Mouse (Mus musculus): ENCODE measurements around the gene Tatdn2. TPM values are rescaled to one million over a fixed set of nuclear protein-coding genes. Genes with fewer than 3 reads are reported as not detected.
"Not testable (repeated sequence)": the region's sequence is repeated elsewhere in the genome, so short reads cannot be mapped to it uniquely, and the experiment has no call there.

Tatdn2 gene
- polyA plus RNA-seq, 1 experiment: 112 TPM

- Histone ChIP-seq H3K4me1 (ENCODE audit: control insufficient read depth, insufficient read depth, low read length) (peaks cover 13% of the 10 kb centered on the region), H3K4me3 (replicated peaks; ENCODE audit: control insufficient read depth, low read depth, low read length) (peak overlapping the region; percentile 30), H3K27ac (ENCODE audit: control insufficient read depth, insufficient read depth, low read depth, low read length, poor library complexity) (peak overlapping the region; percentile 87)
- WGBS: 36% methylated on average over 4 of the region's 4 CpGs
- no peak for TF ChIP-seq CTCF (IDR thresholded peaks at IDR 0.05; ENCODE audit: control insufficient read depth, insufficient read depth, low read length)
- no peak for TF ChIP-seq POLR2A (IDR thresholded peaks at IDR 0.05; ENCODE audit: borderline replicate concordance, control insufficient read depth, low read depth, low read length)
Measured at GRCm38 (mm10) chr6:113691084-113691462, 5.8 kb upstream of the Tatdn2 start.

- no peak for TF ChIP-seq POLR2A (IDR thresholded peaks at IDR 0.05; ENCODE audit: borderline replicate concordance, control insufficient read depth, low read depth, low read length)
- no peak for TF ChIP-seq CTCF (IDR thresholded peaks at IDR 0.05; ENCODE audit: control insufficient read depth, insufficient read depth, low read length)
- Histone ChIP-seq H3K4me3 (replicated peaks; ENCODE audit: control insufficient read depth, low read depth, low read length) (no peak overlapping the region), H3K27ac (ENCODE audit: control insufficient read depth, insufficient read depth, low read depth, low read length, poor library complexity) (peak overlapping the region; percentile 85), H3K4me1 (ENCODE audit: control insufficient read depth, insufficient read depth, low read length) (peaks cover 13% of the 10 kb centered on the region)
- WGBS: 32% methylated on average over 5 of the region's 5 CpGs
Measured at GRCm38 (mm10) chr6:113692661-113693133, 4.2 kb upstream of the Tatdn2 start.

GRCm38 (mm10) chr6:113693377-113693776 lies 3.5 kb upstream of the Tatdn2 start:
- peaks cover 13% of the 10 kb centered on the region for H3K4me1 ChIP-seq (ENCODE audit: control insufficient read depth, insufficient read depth, low read length)
- no peak overlapping the region for H3K27ac ChIP-seq (ENCODE audit: control insufficient read depth, insufficient read depth, low read depth, low read length, poor library complexity)
- 64% methylated on average over 5 of the region's 5 CpGs for WGBS
- TF ChIP-seq CTCF (IDR thresholded peaks at IDR 0.05; ENCODE audit: control insufficient read depth, insufficient read depth, low read length): no peak
- no peak for TF ChIP-seq POLR2A (IDR thresholded peaks at IDR 0.05; ENCODE audit: borderline replicate concordance, control insufficient read depth, low read depth, low read length)
- no peak overlapping the region for H3K4me3 ChIP-seq (replicated peaks; ENCODE audit: control insufficient read depth, low read depth, low read length)

GRCm38 (mm10) chr6:113695203-113695602 lies 1.6 kb upstream of the Tatdn2 start:
- Histone ChIP-seq H3K27ac (ENCODE audit: control insufficient read depth, insufficient read depth, low read depth, low read length, poor library complexity) (0 out of 2 replicates have a peak overlapping the region, but pooled peaks have one; percentile 28), H3K4me1 (ENCODE audit: control insufficient read depth, insufficient read depth, low read length) (peaks cover 10% of the 10 kb centered on the region), H3K4me3 (replicated peaks; ENCODE audit: control insufficient read depth, low read depth, low read length) (no peak overlapping the region)
- 49% methylated on average over 1 of the region's 1 CpGs for WGBS
- no peak for TF ChIP-seq POLR2A (IDR thresholded peaks at IDR 0.05; ENCODE audit: borderline replicate concordance, control insufficient read depth, low read depth, low read length)
- no peak for TF ChIP-seq CTCF (IDR thresholded peaks at IDR 0.05; ENCODE audit: control insufficient read depth, insufficient read depth, low read length)

GRCm38 (mm10) chr6:113695766-113696355 lies 989 bp upstream of the Tatdn2 start:
- H3K4me1 ChIP-seq (ENCODE audit: control insufficient read depth, insufficient read depth, low read length): peaks cover 8% of the 10 kb centered on the region
- 50% methylated on average over 4 of the region's 4 CpGs for WGBS
- H3K27ac ChIP-seq (ENCODE audit: control insufficient read depth, insufficient read depth, low read depth, low read length, poor library complexity): peak overlapping the region; percentile 99
- no peak for TF ChIP-seq CTCF (IDR thresholded peaks at IDR 0.05; ENCODE audit: control insufficient read depth, insufficient read depth, low read length)
- TF ChIP-seq POLR2A (IDR thresholded peaks at IDR 0.05; ENCODE audit: borderline replicate concordance, control insufficient read depth, low read depth, low read length): no peak
- H3K4me3 ChIP-seq (replicated peaks; ENCODE audit: control insufficient read depth, low read depth, low read length): no peak overlapping the region

- Histone ChIP-seq H3K4me3 (replicated peaks; ENCODE audit: control insufficient read depth, low read depth, low read length) (peak overlapping the region; percentile 97), H3K27ac (ENCODE audit: control insufficient read depth, insufficient read depth, low read depth, low read length, poor library complexity) (peak overlapping the region; percentile 99), H3K4me1 (ENCODE audit: control insufficient read depth, insufficient read depth, low read length) (peaks cover 5% of the 10 kb centered on the region)
- no peak for TF ChIP-seq POLR2A (IDR thresholded peaks at IDR 0.05; ENCODE audit: borderline replicate concordance, control insufficient read depth, low read depth, low read length)
- TF ChIP-seq CTCF (IDR thresholded peaks at IDR 0.05; ENCODE audit: control insufficient read depth, insufficient read depth, low read length): no peak
- under 1% methylated on average over 98 of the region's 113 CpGs for WGBS
Measured at GRCm38 (mm10) chr6:113697222-113698205, 664 bp downstream of the Tatdn2 start.

GRCm38 (mm10) chr6:113712718-113713117 lies 15.9 kb downstream of the Tatdn2 start:
- no peak overlapping the region for H3K27ac ChIP-seq (ENCODE audit: control insufficient read depth, insufficient read depth, low read depth, low read length, poor library complexity)
- H3K4me1 ChIP-seq (ENCODE audit: control insufficient read depth, insufficient read depth, low read length): peaks cover 3% of the 10 kb centered on the region; the same call in 1 of the 2 replicates
- WGBS: 88% methylated on average over 3 of the region's 3 CpGs
- TF ChIP-seq CTCF (IDR thresholded peaks at IDR 0.05; ENCODE audit: control insufficient read depth, insufficient read depth, low read length) (no peak), POLR2A (IDR thresholded peaks at IDR 0.05; ENCODE audit: borderline replicate concordance, control insufficient read depth, low read depth, low read length) (no peak)
- H3K4me3 ChIP-seq (replicated peaks; ENCODE audit: control insufficient read depth, low read depth, low read length): no peak overlapping the region

GRCm38 (mm10) chr6:113713389-113713788 lies 16.5 kb downstream of the Tatdn2 start:
- not testable (repeated sequence) for H3K27ac ChIP-seq (ENCODE audit: control insufficient read depth, insufficient read depth, low read depth, low read length, poor library complexity); H3K4me1 ChIP-seq (ENCODE audit: control insufficient read depth, insufficient read depth, low read length); H3K4me3 ChIP-seq (replicated peaks; ENCODE audit: control insufficient read depth, low read depth, low read length)
- WGBS: 82% methylated on average over 5 of the region's 5 CpGs
